Mouse (Mus musculus) activated CD4-positive, CD25-positive, alpha-beta regulatory T cell, adult 4 months (primary cell): Measurements from ENCODE around the gene Rapgef5. TPM values are rescaled to one million over a fixed set of nuclear protein-coding genes. Genes with fewer than 3 reads are reported as not detected.

Experiments used
- ATAC-seq: one replicate; pipeline ENCODE4 v1.8.0; 2017
- polyA plus RNA-seq, 2 experiments: library from polyadenylated mRNA; unstranded; fragments of 100-300 nt; shearing (Covaris generic); gene quantifications; one replicate each; pipeline ENCODE4 v1.2.1; 2017

Rapgef5 gene
- polyA plus RNA-seq, 2 experiments from 2014 or later, result 0.42 to 0.67 TPM

DNA sequence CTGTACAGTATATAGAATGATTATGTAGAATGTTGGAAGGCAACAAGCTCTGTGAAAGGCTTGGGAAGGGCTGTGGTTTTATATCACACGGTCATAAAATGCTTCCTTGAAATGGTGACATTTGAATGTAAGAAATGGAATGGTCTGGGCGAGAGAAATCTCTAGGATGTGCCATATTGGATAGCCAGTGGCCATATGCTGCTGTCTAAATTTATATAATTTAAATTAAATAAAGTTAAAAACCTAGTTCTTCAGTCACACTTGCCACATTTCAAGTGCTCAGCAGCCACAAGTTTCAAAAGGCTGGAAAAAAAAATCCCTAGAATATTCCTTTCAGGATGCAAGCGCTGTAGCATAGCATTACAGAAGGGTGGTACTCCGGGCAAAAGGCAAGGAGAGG lies 14.8 kb downstream of the Rapgef5 start:
- no peak for ATAC-seq

DNA sequence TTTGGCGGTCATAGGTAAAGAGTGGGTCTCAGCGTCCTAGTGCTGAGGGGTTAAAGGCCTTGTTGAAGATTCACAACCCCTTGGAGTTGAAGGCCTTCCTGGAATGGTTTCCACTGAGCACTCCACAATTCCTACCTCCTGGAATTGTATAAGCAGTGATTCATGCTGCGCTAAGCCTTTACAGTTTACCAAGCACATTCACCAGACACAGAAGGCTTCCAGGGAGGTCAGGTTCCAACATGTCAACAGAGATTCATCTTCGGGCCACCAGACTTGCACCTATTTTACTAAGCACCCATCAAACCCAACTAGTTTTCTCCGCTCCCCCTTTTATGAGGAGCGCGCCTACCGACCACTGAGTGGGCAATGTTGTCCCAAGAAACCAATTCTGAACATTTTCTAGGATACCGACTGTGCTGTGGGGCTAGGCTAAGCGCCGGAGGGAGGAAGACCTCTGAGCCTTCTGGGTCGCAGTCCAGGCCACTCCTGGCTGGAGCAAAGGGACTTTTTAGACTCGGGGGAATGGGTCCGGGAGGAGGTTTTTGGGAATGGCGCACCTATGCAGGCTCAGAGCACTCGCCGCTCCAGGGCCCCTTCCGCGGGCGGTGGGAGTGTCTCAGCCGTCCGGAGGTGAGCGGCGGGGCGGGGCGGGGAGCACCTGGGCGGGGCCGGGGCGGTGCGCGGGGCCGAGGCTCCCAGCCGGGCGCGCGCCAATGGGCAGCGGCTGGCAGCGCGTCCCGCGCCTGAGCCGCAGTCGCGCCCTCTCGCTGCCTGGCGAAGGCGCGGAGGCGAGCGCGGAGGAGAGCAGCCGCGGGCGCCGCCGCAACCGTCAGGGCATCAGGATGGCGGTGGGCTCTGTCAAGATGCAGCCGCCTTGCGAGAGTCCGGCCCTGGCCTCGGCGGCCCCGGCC lies 17.2 kb downstream of the Rapgef5 start:
- ATAC-seq, result peak; percentile 55

DNA sequence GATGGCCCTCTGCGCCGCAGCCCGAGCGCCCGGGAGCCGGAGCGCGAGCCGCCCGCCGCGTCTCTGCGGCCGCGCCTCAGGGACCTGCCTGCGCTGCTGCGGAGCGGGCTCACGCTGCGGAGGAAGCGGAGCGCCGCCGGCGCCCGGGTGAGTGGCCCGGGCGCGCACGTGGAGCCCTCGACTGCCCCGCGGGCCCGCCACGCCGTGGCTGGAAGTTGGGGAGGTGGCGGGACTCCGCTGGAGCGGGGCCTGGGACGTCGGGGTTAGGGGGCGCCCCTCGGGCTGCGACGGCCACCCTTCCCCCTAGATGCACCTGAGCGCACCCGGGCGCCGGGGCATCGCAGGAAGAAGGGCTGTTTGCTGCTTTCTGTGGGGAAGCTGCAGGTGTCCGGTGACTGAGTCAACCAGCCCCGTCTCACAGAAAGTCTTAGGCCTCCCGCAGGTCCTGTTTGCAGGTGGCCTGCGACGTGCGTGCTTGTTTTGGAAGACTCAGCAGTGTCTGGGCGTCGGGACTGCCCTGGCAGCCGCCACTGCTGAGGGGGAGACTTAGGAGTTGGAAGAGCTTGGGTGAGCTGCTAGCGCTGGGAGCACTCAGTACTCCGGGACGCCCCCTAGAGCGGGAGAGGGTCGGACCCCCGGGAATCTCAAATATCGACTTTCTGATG lies 17.9 kb downstream of the Rapgef5 start:
- ATAC-seq, result peak; percentile 57

DNA sequence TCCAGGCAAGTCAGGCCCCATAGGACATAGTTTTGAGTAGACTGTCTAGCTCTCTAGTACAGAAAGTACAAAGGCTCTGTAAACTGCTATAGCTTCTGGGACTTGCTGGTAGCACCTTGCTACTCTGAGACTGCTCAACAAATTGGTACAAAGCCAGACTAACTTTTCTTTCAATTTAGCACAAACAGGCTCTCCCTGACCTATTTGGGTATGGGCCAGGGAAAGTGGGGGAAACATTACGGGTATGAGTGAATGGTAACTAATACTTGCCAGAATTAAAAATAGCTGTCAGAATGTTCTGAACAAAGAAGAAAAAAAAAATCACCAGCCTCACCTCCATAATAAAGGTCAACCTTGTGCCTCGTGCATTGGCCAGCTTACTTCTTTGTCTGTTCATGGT lies 24.1 kb downstream of the Rapgef5 start:
- ATAC-seq, result no peak

DNA sequence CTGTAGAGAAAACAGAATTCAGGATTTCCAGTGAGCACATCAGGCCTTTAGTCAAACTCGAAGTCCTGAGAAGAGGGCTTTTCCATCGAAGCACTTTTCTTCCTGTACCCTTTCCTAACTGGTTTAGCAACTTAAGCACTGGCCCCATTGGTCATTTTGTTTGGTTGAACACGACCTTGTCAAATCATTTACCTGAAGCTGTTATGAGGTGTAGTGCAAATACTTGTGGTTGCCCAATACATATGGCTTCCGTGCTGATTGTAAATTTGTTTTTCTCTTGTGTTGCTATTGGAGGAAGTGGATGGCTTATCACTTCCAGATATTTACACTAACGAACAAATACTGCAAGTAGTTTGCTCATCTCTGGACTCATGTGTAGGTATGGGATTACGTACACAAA lies 29.0 kb downstream of the Rapgef5 start:
- no peak for ATAC-seq

DNA sequence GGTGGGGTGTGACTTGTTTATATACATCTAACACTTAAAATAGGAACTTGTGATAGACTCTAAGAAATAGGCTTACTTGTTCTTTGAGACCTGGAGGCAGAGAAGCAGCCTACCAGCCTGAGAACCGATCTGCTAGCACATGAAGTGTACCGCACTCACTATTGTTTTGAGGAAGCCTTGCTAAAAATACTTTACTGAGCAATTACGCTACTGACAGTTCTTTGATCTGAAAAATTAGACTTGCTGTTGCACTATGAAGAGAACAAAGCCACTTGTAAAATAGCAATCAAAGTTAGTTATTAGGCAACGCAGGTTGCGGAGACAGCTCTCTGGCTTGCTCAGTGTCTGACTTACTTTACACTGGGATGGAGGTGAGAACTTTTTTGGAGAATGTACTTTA lies 37.1 kb downstream of the Rapgef5 start:
- ATAC-seq, result no peak

DNA sequence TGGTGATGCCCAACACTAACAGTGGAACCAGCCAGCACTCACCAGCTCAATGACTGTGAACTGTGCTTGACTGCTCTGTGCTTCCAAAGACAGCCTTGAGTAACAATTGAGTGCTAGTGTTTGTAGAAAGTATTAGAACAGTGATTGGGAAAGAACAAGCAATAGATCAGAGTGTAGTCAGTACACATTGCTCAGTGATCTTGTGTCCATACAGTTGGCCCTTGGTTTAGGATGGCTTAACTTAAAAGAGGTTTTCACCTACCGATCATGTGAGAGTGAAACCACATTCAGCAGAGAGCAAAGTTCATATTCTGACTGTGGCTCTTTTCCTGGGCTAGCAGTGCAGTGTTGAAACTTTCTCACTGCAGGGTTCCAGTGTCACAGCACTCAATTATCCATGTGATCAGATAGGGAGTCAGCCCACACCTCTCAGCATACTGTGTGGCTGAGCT lies 38.4 kb downstream of the Rapgef5 start:
- no peak for ATAC-seq

DNA sequence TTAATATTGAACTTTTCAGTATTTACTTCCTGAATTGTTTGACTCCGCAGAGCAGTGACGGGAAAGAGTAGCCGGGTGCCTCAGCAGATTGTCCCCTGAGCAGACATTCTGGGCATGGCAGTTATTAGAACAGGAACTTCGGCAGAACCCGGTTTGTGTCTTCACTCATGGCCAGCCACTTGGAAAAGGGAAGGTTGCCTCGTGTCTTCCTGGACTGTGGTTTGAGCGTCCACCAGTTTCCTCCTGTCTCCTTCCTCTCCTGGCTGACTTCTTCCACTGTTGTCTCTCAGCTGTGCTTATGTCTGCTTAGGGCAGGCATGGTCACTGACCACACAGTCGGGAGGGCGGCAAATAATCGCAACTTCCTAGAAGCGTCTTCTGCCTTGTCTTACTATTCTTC lies 44.2 kb downstream of the Rapgef5 start:
- no peak for ATAC-seq

DNA sequence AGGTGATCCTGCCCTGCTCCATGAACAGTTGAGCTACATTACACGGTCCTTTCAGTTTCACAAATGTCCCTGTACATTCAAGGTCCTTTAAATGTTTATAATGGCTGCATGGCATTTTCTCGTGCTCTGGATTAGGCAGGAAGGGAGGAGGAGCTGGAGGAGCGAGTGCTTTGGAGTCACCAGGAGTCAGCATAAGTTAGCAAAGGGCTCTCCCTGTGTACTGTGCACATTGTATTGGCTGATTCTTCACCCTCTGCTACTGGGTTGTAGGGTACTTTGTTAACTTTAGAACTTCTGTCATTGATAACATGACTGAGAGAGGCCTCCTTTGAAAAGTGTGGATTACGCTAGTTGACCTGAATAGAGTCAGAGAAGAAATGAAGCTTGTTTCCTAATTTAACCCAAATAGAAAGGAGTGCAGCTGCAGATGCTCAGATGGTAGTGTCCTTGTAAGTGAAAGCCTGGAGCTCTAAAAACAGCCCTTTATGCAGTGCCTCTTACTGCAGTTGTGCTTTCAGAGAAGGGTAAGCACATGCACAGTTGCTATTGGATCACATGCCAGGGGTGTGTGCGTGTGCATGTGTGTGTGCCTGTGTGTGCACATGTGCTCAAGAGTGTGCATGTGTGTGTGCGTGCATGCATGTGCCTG lies 45.3 kb downstream of the Rapgef5 start:
- no peak for ATAC-seq

DNA sequence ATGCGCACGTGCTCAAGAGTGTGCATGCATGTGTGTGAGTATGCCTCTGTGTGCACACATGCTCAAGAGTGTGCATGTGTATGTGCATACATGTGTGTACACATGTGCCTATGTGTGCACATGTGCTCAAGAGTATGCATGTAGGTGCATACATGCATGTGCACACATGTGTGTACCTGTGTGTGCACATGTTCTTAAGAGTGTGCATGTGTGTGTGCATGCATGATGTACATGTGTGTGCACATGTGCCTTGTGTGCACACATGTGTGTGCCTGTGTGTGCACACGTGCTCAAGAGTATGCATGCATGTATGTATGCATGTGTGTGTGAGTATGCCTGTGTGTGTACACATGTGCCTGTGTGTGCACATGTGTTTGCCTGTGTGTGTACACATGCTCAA lies 45.8 kb downstream of the Rapgef5 start:
- no peak for ATAC-seq

DNA sequence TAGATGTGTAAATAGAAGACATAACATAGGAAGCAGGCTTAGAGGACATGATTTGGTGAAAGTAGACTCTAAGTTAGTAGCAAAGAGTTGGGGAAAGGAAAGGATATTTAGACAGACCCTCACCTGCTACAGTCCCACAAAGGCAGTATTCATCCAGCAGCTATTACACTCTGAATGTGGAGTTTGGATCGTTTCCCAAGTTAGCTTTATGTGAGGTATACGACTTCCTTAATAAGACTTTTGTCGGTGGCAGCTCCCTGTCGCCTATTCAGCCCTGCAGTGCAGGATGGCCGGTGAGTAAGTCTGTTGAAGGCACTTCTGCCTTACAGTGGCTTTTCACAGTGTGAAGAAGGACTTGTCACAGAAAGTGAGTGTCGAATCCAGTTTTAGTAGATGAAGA lies 47.6 kb downstream of the Rapgef5 start:
- ATAC-seq, result no peak

DNA sequence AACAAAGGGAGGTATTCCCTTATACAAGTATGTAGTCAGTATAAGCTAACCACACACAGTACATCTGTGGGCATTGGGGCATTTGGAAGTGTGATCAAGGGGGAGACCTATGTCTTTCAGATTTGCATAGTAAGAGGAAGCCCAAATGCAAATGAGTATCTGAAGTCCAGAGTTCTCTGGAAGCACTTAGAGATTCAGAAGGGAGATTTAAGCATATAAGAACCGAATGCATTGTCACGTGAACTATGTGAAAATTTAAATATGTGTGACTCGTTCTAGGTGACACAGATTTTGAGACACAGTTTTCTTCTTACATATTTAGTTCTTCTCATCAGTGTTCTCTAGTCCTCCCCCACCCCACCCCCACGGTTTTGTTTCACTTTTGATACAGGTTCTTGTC lies 50.0 kb downstream of the Rapgef5 start:
- ATAC-seq, result peak; percentile 69

DNA sequence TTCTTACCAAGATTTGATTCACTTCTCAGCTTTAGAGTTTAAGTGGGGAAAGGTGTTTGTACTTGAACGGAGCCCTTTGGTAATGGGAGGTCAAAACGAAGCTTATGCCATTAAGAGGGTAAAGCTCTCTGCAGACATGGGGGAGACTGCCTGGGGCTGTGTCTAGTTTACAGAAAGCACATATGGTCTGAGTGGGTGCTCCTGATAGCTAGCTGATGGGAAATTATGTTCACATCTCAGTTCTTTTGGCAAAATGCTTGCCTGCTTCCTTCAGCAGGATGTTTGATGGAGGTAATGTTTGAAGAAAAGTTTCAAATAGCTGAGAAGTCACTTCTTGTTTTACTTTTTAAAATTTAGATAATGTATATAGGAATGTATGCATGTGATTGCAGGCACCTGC lies 53.4 kb downstream of the Rapgef5 start:
- no peak for ATAC-seq

DNA sequence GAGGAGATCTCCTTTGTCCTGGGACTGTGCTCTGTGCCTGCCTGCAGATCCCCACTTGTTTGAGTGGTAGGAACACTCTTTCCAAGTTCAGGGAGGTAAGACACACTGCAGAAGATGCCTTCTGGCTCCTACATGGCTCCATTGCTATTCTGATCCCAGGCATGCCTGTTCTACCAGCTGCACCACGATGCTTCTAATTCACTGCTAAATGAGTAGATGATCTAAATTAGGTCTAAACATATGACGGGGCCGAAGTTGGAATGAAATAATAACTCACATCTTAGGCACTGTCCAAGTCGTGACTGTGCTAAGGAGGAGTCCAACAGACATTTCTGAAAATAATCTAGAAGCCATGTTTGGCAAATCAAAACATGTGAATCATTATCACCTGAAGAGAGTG lies 68.0 kb downstream of the Rapgef5 start:
- ATAC-seq, result no peak

DNA sequence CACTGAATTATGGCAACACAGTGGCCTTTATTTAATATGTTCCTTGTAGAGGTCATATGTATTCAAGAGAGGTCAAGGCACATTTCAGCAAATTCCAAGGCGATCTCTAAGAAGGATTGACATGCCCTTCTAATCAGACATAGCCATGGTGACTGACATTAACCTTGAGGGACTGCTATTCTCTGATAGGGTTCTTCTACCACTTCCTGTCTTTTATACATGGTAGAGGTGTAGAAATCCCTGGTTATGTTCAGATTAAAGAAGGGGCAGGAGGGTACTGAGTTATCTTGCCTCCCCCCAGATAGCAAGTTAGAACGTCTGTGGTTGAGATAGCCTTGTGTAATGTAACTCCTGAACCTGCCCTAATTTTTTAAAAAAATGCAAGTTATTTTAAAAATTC lies 69.1 kb downstream of the Rapgef5 start:
- ATAC-seq, result no peak

DNA sequence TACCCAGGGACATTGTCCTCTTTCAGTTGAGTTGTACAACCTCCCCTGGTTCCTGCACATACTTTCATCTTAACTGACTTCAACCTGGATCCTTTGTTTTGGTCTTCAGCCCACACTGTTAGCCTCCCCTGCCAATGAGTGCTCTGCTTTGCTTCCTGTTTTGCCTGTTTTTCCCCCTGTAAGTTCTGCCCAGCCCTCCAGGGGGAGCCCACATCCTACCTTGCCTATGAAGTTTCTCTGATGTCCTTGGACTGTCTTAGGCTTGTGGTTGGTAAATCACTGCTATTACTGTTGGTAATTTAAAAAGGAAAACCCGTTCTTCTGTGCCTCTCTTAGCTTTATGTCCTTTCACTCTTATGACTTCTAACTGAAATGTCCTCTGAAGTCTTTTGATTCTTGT lies 69.8 kb downstream of the Rapgef5 start:
- peak; percentile 86 for ATAC-seq

DNA sequence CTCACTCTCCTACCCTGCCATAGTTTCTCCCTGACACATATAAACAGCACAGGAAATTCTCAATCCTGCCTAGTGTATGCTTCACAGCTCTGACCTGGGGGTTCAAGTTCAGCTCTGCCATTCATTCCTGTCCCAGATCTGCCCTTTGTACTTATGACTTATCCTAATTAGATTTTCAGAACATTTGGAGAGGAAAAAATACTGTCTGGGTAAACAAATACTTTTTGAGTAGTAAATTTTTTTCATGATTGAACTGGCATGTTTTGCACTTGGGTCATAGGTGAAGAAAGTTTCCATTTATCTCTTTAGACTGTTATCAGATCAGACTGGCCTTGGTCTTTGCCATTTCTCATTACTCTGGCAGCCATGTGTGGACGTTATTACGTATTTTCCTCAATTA lies 72.9 kb downstream of the Rapgef5 start:
- ATAC-seq, result no peak

DNA sequence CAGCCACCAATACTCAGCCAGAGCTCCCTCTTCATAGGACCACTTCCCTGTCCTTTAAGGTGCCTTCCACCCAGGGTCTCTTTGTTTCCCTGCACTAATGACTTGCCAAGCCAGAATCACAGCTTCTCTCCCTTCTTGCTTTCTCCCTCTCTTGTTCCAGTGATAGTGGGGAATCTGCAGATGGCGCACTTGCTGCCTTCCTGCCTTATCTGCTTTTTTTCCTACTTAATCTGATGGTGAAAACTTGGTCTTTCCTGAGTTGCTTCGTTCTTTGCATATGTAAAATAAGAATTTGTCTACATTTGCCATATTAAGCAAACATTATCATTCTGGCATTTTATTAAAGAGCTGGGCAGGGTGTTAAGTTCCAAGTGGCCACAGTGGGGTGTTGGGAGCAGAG lies 75.7 kb downstream of the Rapgef5 start:
- ATAC-seq, result no peak

DNA sequence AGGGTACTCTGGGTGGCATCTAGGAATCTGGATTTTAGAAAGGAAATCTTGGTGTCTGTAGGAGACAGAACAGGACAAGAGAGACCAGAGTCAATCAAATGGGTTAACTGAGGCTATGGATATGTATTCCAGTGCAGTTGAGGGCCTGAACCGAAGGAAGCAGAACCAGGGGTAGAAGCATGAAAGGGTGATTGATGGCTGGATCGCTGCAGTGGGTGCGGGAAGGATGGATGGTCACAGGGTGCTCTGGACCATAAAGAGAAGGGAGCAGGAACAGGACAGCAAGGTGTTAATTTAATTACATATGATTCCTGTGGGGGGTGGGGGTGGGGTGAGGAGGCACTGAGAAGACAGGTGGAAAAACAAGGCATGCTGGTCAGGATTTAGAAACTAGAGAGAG lies 76.3 kb downstream of the Rapgef5 start:
- no peak for ATAC-seq

DNA sequence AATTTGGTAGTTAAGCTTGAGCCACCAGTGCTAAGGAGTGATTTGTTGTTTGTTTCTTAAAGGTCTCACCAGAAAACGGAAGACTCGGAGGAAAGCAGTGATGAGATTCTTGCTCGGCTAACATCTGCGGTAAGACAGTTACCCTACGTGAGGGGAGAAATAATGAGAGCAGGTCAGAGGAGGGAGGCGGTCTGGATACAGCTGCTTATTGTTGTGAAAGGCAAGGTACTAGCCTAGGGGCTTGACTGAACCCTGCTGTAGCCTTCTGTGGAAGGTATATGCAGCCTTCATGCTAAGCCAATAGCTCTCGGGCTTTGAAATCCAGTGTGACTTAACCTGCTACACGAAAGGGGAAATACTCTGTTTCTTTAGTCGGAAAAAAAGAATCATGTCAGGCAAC lies 78.9 kb downstream of the Rapgef5 start:
- no peak for ATAC-seq

DNA sequence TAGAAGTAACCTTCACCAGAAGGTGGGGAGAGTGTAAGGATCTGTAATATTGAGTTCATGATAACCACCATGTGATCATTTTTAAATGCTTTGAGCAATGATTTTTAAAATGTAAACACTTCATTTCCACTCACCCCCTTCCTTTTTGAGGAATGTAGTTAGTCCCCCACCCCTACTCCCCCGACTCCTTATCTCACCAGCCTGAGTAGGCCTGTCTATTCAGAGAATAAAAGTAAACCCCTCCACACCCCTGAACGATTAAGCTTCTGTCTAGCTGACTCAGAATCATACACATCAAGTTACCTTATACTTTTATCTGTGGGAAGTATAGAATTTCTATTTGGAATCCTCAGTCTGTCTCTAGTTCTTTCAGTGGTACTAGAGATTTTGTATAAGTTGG lies 81.9 kb downstream of the Rapgef5 start:
- no peak for ATAC-seq

DNA sequence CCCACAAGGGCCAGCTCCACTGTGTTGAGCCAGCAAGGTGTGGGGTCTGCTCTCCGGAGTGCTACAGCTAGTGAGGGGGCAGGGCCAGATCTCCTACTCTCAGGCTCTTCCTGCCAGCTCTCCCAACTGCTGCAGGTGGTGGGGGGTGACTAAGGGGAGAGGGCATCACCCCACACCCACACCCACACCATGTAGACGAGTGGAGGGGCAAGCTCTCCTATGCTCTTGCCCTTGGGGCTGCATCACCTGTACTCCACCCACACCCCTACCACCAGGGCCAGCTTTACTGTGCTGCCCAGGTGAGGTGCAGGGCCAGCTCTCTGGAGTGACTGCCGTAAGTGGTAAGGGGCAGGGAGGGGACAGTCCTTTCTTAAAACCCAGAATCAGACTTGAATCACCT lies 89.7 kb downstream of the Rapgef5 start:
- no peak for ATAC-seq

DNA sequence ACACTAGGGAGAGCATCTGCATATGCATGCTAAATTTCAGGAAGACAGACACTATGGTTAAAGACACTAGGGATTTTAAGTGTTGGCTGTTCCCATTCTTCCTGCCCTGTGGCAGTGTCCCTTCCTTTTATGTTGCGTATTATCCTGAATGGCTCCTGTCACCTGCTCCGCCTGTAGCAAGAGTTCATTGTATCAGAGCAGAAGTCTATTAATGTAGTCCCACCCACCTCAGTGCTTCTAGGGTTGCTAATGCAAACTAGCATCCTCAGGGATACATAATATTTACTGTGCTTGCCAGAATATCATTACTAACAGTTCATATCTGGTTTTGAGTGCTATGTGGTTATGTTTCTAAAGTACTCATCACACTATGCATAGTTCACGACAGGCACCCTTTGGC lies 96.4 kb downstream of the Rapgef5 start:
- no peak for ATAC-seq

DNA sequence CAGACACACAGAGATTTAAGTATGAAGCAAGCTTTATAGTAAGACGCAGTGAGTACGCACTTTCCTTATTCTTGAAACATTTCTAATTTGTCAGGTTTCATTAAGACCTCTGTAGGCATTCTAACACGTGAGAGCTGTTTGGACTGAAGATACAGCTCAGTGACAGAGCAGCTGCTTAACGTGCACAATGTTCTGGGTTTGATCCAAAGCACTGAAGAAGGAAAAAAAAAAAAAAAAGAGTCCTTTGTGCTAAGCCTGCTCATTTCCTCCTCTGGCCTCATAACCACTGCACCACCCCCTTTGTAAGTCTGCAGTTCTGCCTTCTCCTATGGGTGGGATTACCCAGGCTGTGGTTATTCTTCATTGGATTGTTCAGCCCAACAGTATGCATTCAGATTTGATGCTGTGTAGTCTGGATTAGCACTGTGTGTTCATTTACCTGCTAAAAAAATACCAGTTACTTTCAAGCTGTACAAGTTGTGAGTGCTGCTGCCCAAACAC lies 103.3 kb downstream of the Rapgef5 start:
- ATAC-seq, result no peak
